In genomic region chr17:36922715-36923114, GRCm38 (mm10) we compare ENCODE assay signal across 29 mouse cellular contexts. TPM values are rescaled to one million over a fixed set of nuclear protein-coding genes. Genes with fewer than 3 reads are reported as not detected.
"Had no signal": no experiment of that assay in that cellular context is flagged by ENCODE, and none has a peak within 500 bp of the region (broad histone marks: within the 10 kb centered on the region; RNA-seq: fewer than 3 reads in every experiment).

No protein-coding gene starts in this region.

- H3K27ac ChIP-seq: gastrocnemius, adult 2 months; heart, adult 2 months; hindbrain, embryonic 10.5 days; hindbrain, embryonic 14.5 days; kidney, embryonic 15.5 days; kidney, postnatal 0 days; left cerebral cortex, adult 2 months; limb, embryonic 10.5 days; limb, embryonic 12.5 days; liver, embryonic 12.5 days; liver, embryonic 14.5 days had no signal

- H3K4me3 ChIP-seq: gastrocnemius, adult 2 months; heart, adult 2 months; heart, embryonic 12.5 days; hindbrain, embryonic 10.5 days; kidney, embryonic 15.5 days; left cerebral cortex, adult 2 months; limb, embryonic 10.5 days; limb, embryonic 12.5 days; liver, embryonic 12.5 days had no signal

- H3K27me3 ChIP-seq: kidney, embryonic 15.5 days had no signal

- H3K4me2 ChIP-seq: heart, embryonic 12.5 days; hindbrain, embryonic 14.5 days; kidney, embryonic 15.5 days; limb, embryonic 12.5 days; liver, embryonic 12.5 days had no signal

- DNase-seq: gastrocnemius, adult 2 months; gastrocnemius, postnatal 10 days; gastrocnemius, postnatal 25 days; heart, adult 2 months; heart, postnatal 10 days; heart, postnatal 4 days; kidney, adult 11 months; kidney, adult 2 months; kidney, adult 9 months; kidney, postnatal 14 days; kidney, postnatal 36 days; layer of hippocampus, adult 9-11 months had no signal

- H3K9me3 ChIP-seq: heart, embryonic 12.5 days; hindbrain, embryonic 10.5 days; kidney, embryonic 15.5 days; limb, embryonic 10.5 days; limb, embryonic 12.5 days; liver, embryonic 12.5 days had no signal

- ATAC-seq: hindbrain, embryonic 16.5 days; inflammation-experienced regulatory T-cells, adult 6 months; liver, embryonic 12.5 days had no signal

- H3K4me1 ChIP-seq: heart, embryonic 12.5 days; limb, embryonic 10.5 days; limb, embryonic 12.5 days; liver, embryonic 12.5 days had no signal

- H3K36me3 ChIP-seq: heart, embryonic 12.5 days; hindbrain, embryonic 10.5 days; kidney, embryonic 15.5 days; limb, embryonic 10.5 days; limb, embryonic 12.5 days; liver, embryonic 12.5 days had no signal

- H3K9ac ChIP-seq: heart, embryonic 12.5 days; hindbrain, embryonic 14.5 days; kidney, embryonic 15.5 days; limb, embryonic 12.5 days; liver, embryonic 12.5 days; liver, embryonic 14.5 days had no signal

RNA-seq across cellular contexts. Expression of gene Rnf39, which starts 20.0 kb away (rescaled TPM):
- polyA plus RNA-seq: heart, embryonic 12.5 days; inflammation-experienced regulatory T-cells, adult 6 months; liver, embryonic 12.5 days had no signal

RNA-seq across cellular contexts. Expression of gene Trim31, which starts 24.8 kb away (rescaled TPM):
- polyA plus RNA-seq: frontal cortex, adult 2 months; heart, adult 2 months; heart, embryonic 12.5 days; heart, embryonic 14.5 days; hindbrain, embryonic 10.5 days; hindbrain, embryonic 14.5 days; hindbrain, embryonic 16.5 days; inflammation-experienced regulatory T-cells, adult 6 months; kidney, adult 2 months; kidney, embryonic 15.5 days; kidney, postnatal 0 days; limb, embryonic 10.5 days; limb, embryonic 12.5 days; limb, embryonic 14.5 days; liver, adult 2 months; liver, embryonic 12.5 days; liver, embryonic 14.5 days had no signal

RNA-seq across cellular contexts. Expression of gene Trim40, which starts 32.8 kb away (rescaled TPM):
- polyA plus RNA-seq: heart, adult 2 months; heart, embryonic 12.5 days; heart, embryonic 14.5 days; hindbrain, embryonic 10.5 days; hindbrain, embryonic 14.5 days; inflammation-experienced regulatory T-cells, adult 6 months; kidney, embryonic 15.5 days; kidney, postnatal 0 days; limb, embryonic 10.5 days; limb, embryonic 12.5 days; limb, embryonic 14.5 days; liver, embryonic 12.5 days; liver, embryonic 14.5 days; liver, embryonic 16.5 days had no signal
